In the genomic region with DNA sequence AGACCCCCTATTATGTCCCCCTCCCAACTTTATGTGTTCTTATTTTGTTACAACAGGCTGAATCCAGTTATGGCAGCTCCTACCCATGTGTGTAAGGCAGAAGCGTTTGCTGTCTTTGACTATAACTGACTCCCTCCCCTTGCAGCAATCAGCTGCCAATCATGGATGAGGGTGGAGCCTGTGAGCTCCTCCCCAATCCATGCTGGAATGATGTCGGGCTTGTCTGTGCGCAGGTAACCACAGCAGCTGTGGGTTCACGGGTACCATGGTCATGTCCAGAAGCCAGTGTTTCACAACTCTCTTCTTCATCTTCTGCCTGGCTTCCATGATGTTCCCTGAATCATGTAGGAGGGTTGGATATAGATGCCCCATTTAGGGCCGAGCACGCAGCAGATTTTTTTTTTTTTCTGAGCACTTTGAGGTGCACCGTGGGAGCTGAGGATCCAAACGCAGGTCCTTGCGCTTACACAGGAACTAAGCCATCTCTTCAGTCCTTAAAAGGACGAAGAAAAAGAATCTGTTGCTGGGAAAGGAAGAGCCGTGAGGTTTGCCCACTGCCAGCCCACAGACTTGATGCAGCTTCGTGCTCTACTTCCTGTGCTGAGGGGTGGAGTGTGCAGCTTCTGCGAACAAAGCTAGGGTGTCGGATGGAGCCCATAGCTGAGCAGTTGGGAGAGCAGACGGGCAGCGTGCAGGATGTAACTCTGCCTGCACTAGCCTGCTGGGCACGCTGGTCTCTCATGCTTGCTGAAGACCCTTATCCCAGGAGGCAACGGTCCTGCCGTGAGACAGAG, we compare ENCODE assay signal across 8 mouse cellular contexts. TPM values are rescaled to one million over a fixed set of nuclear protein-coding genes. Genes with fewer than 3 reads are reported as not detected.
DNase-seq lines count a peak whose midpoint lies in the region; ATAC-seq and TF ChIP-seq lines count a peak whose summit lies in the region.

No protein-coding gene starts in this region.

- no peak for TF ChIP-seq CTCF in kidney, adult 2 months (conservative IDR thresholded peaks at IDR 0.05; ENCODE audit: insufficient read depth, insufficient read length, low read depth, low read length)
- no peak for TF ChIP-seq CTCF in brain, embryonic 14.5 days (IDR thresholded peaks at IDR 0.05; ENCODE audit: borderline replicate concordance, extremely low read depth, insufficient read depth, insufficient read length)

- no peak for TF ChIP-seq POLR2A in kidney, adult 2 months (IDR thresholded peaks at IDR 0.05; ENCODE audit: low read depth, low read length)
- no peak for TF ChIP-seq POLR2A in brain, embryonic 14.5 days (IDR thresholded peaks at IDR 0.05; ENCODE audit: borderline replicate concordance, extremely low read depth, insufficient read depth, insufficient read length, poor library complexity, severe bottlenecking)

- no peak for ATAC-seq in kidney, embryonic 16.5 days (ENCODE audit: low FRiP score, low TSS enrichment)
- ATAC-seq in liver, embryonic 11.5 days (replicated peaks; ENCODE audit: low FRiP score): no peak
- ATAC-seq in neural tube, embryonic 15.5 days (ENCODE audit: low FRiP score): no peak

- no peak overlapping the region for H3K4me3 ChIP-seq in kidney, embryonic 16.5 days (ENCODE audit: low read length)
- no peak overlapping the region for H3K4me3 ChIP-seq in kidney, adult 2 months (ENCODE audit: insufficient read depth, low read depth, low read length)
- H3K4me3 ChIP-seq in liver, embryonic 11.5 days (ENCODE audit: low read depth, low read length): no peak overlapping the region
- H3K4me3 ChIP-seq in neural tube, embryonic 15.5 days (replicated peaks): no peak overlapping the region

- 47% methylated on average over 19 of the region's 19 CpGs for WGBS in kidney, embryonic 16.5 days
- 37% methylated on average over 19 of the region's 19 CpGs for WGBS in kidney, adult 2 months
- 34% methylated on average over 19 of the region's 19 CpGs for WGBS in liver, embryonic 11.5 days
- WGBS in neural tube, embryonic 15.5 days: 68% methylated on average over 19 of the region's 19 CpGs

- H3K36me3 ChIP-seq in kidney, embryonic 16.5 days (ENCODE audit: insufficient read depth, low read length): no peaks in the 10 kb centered on the region
- H3K36me3 ChIP-seq in kidney, adult 2 months (ENCODE audit: control insufficient read depth, insufficient read depth, low read length): no peaks in the 10 kb centered on the region
- no peaks in the 10 kb centered on the region for H3K36me3 ChIP-seq in liver, embryonic 11.5 days (ENCODE audit: control insufficient read depth, insufficient read depth, low read length)
- no peaks in the 10 kb centered on the region for H3K36me3 ChIP-seq in neural tube, embryonic 15.5 days

- H3K4me1 ChIP-seq in kidney, embryonic 16.5 days (ENCODE audit: insufficient read depth, low read length): no peaks in the 10 kb centered on the region
- H3K4me1 ChIP-seq in kidney, adult 2 months (ENCODE audit: control insufficient read depth, insufficient read depth, low read length): no peaks in the 10 kb centered on the region
- no peaks in the 10 kb centered on the region for H3K4me1 ChIP-seq in liver, embryonic 11.5 days (replicated peaks; ENCODE audit: control insufficient read depth, insufficient read depth, low read length)
- peaks cover 6% of the 10 kb centered on the region for H3K4me1 ChIP-seq in neural tube, embryonic 15.5 days

- H3K9me3 ChIP-seq in kidney, embryonic 16.5 days (ENCODE audit: low read length): no peaks in the 10 kb centered on the region
- H3K9me3 ChIP-seq in liver, embryonic 11.5 days (ENCODE audit: control insufficient read depth, low read length): no peaks in the 10 kb centered on the region
- H3K9me3 ChIP-seq in neural tube, embryonic 15.5 days (replicated peaks): no peaks in the 10 kb centered on the region

- H3K27me3 ChIP-seq in kidney, embryonic 16.5 days (ENCODE audit: insufficient read depth, low read length): no peaks in the 10 kb centered on the region
- H3K27me3 ChIP-seq in kidney, adult 2 months (replicated peaks; ENCODE audit: control insufficient read depth, insufficient read depth, low read length): no peaks in the 10 kb centered on the region
- H3K27me3 ChIP-seq in liver, embryonic 11.5 days (replicated peaks; ENCODE audit: control insufficient read depth, insufficient read depth, low read length): no peaks in the 10 kb centered on the region
- H3K27me3 ChIP-seq in neural tube, embryonic 15.5 days (replicated peaks): no peaks in the 10 kb centered on the region

- H3K27ac ChIP-seq in kidney, embryonic 16.5 days (ENCODE audit: low read length): no peak overlapping the region
- no peak overlapping the region for H3K27ac ChIP-seq in kidney, adult 2 months (ENCODE audit: insufficient read depth, low read depth, low read length)
- H3K27ac ChIP-seq in liver, embryonic 11.5 days (ENCODE audit: low read depth, low read length): no peak overlapping the region
- H3K27ac ChIP-seq in neural tube, embryonic 15.5 days (replicated peaks): no peak overlapping the region

- peak overlapping the region; percentile 3; the same call in 1 of the 2 replicates for H3K4me2 ChIP-seq in kidney, embryonic 16.5 days (replicated peaks; ENCODE audit: low read depth, low read length)
- peak overlapping the region; percentile 7; the same call in 1 of the 2 replicates for H3K4me2 ChIP-seq in liver, embryonic 11.5 days
- H3K4me2 ChIP-seq in neural tube, embryonic 15.5 days: no peak overlapping the region

- no peak for DNase-seq in kidney, adult 2 months
- peak; percentile 26 for DNase-seq in brain, embryonic 14.5 days (ENCODE audit: low read depth)
- no peak for DNase-seq in liver, embryonic 11.5 days (ENCODE audit: low spot score)
- DNase-seq in right cerebral cortex, postnatal 25 days: peak; percentile 28
- no peak for DNase-seq in urinary bladder, postnatal 25 days (ENCODE audit: low spot score)
- no peak for DNase-seq in urinary bladder, adult 18-20 months (ENCODE audit: low spot score in 2 of 2)

- H3K9ac ChIP-seq in kidney, embryonic 16.5 days (replicated peaks; ENCODE audit: low read length): no peak overlapping the region
- no peak overlapping the region for H3K9ac ChIP-seq in liver, embryonic 11.5 days (ENCODE audit: low read depth, low read length)
- no peak overlapping the region for H3K9ac ChIP-seq in neural tube, embryonic 15.5 days (replicated peaks)

RNA-seq across cellular contexts. Expression of gene Card11, which starts 43.5 kb away (rescaled TPM):
- polyA plus RNA-seq in kidney, embryonic 16.5 days (2015; fragmentation: Nextera tagmentation; extraction: Ambion mirVana): 0.08 and 0.27 TPM in 2 replicates
- polyA plus RNA-seq in kidney, adult 2 months (2012; rRNA removed): 0.64 and 2.4 TPM in 2 replicates
- 0.06 and 0.16 TPM in 2 replicates for polyA plus RNA-seq in brain, embryonic 14.5 days (2012; rRNA removed)
- polyA plus RNA-seq in liver, embryonic 11.5 days (2014; fragmentation: Nextera tagmentation; extraction: Ambion mirVana): 0.22 and 0.29 TPM in 2 replicates
- 0.26 and 0.84 TPM in 2 replicates for polyA plus RNA-seq in neural tube, embryonic 15.5 days (2015; fragmentation: Nextera tagmentation; extraction: Ambion mirVana)

Comparison
In these comparisons a context has a peak if more than half of its experiments do, and no peak if none do; other contexts are left out.
1. DNase-seq: peak in brain, embryonic 14.5 days (single experiment) and right cerebral cortex, postnatal 25 days (single experiment); none in kidney, adult 2 months (single experiment), liver, embryonic 11.5 days (single experiment), urinary bladder, postnatal 25 days (single experiment) and urinary bladder, adult 18-20 months (0 of 2).